ENCODE assay signal across 8 mouse cellular contexts in genomic region chr11:53308884-53309310, GRCm38 (mm10). TPM values are rescaled to one million over a fixed set of nuclear protein-coding genes. Genes with fewer than 3 reads are reported as not detected.
DNase-seq lines count a peak whose midpoint lies in the region; ATAC-seq lines count a peak whose summit lies in the region.

No protein-coding gene starts in this region.

- peak; percentile 77 for ATAC-seq in kidney, embryonic 15.5 days (replicated peaks; ENCODE audit: low FRiP score)
- ATAC-seq in neural tube, embryonic 15.5 days (ENCODE audit: low FRiP score), result no peak
- no peak for ATAC-seq in inflammation-experienced regulatory T-cells, adult 6 months

- no peak overlapping the region for H3K9ac ChIP-seq in kidney, embryonic 15.5 days
- H3K9ac ChIP-seq in neural tube, embryonic 15.5 days (replicated peaks), result no peak overlapping the region

- H3K27me3 ChIP-seq in kidney, embryonic 15.5 days, result no peaks in the 10 kb centered on the region
- no peaks in the 10 kb centered on the region for H3K27me3 ChIP-seq in neural tube, embryonic 15.5 days (replicated peaks)

- peaks cover 23% of the 10 kb centered on the region for H3K4me1 ChIP-seq in kidney, embryonic 15.5 days
- no peaks in the 10 kb centered on the region for H3K4me1 ChIP-seq in neural tube, embryonic 15.5 days

- H3K9me3 ChIP-seq in kidney, embryonic 15.5 days (replicated peaks), result no peaks in the 10 kb centered on the region
- H3K9me3 ChIP-seq in neural tube, embryonic 15.5 days (replicated peaks), result no peaks in the 10 kb centered on the region

- no peaks in the 10 kb centered on the region for H3K36me3 ChIP-seq in kidney, embryonic 15.5 days
- no peaks in the 10 kb centered on the region for H3K36me3 ChIP-seq in neural tube, embryonic 15.5 days

- no peak overlapping the region for H3K4me3 ChIP-seq in kidney, embryonic 15.5 days (replicated peaks)
- no peak overlapping the region for H3K4me3 ChIP-seq in neural tube, embryonic 15.5 days (replicated peaks)

- H3K27ac ChIP-seq in kidney, embryonic 15.5 days, result peak overlapping the region; percentile 90
- H3K27ac ChIP-seq in neural tube, embryonic 15.5 days (replicated peaks), result no peak overlapping the region; the same call in 1 of the 2 replicates

- no peak overlapping the region for H3K4me2 ChIP-seq in kidney, embryonic 15.5 days
- H3K4me2 ChIP-seq in neural tube, embryonic 15.5 days, result no peak overlapping the region

- 48% methylated on average over 2 of the region's 2 CpGs for WGBS in kidney, embryonic 15.5 days
- 65% methylated on average over 2 of the region's 2 CpGs for WGBS in neural tube, embryonic 15.5 days

- DNase-seq in 3134 (ENCODE audit: extremely low read depth, insufficient read length, low spot score), result peak; percentile 42
- DNase-seq in adrenal gland, adult 8-10 months, result peak; percentile 74
- peak; percentile 99 for DNase-seq in heart, adult 11 months
- peak; percentile 26 for DNase-seq in ovary, postnatal 10 days (ENCODE audit: low spot score)
- no peak for DNase-seq in c-Kit-positive CD71-positive TER-119-positive erythroid progenitor cells, embryonic 14.5 days (ENCODE audit: low spot score)

RNA-seq across cellular contexts. Expression of gene Hspa4, which starts 8.6 kb away (rescaled TPM):
- 100 to 1,000 TPM; 164 to 203 (median 190) TPM for total RNA-seq in adrenal gland, adult 8-10 months (2022)
- 91.0 and 94.6 TPM in 2 replicates for polyA plus RNA-seq in kidney, embryonic 15.5 days (2015; fragmentation: Nextera tagmentation; extraction: Ambion mirVana)
- polyA plus RNA-seq in neural tube, embryonic 15.5 days (2015; fragmentation: Nextera tagmentation; extraction: Ambion mirVana), result 43.5 and 54.6 TPM in 2 replicates
- polyA plus RNA-seq in inflammation-experienced regulatory T-cells, adult 6 months (2017; shearing (Covaris generic)), result 10 to 100 TPM; 30.1 to 36.3 (median 35.3) TPM

RNA-seq across cellular contexts. Expression of gene Zcchc10, which starts 15.6 kb away (rescaled TPM):
- total RNA-seq in adrenal gland, adult 8-10 months (2022), result 10 to 100 TPM; 10.7 to 14.9 (median 12.4) TPM
- polyA plus RNA-seq in kidney, embryonic 15.5 days (2015; fragmentation: Nextera tagmentation; extraction: Ambion mirVana), result 22.8 and 24.3 TPM in 2 replicates
- 15.3 and 15.7 TPM in 2 replicates for polyA plus RNA-seq in neural tube, embryonic 15.5 days (2015; fragmentation: Nextera tagmentation; extraction: Ambion mirVana)
- 10 to 100 TPM; 29.3 to 29.9 (median 29.4) TPM for polyA plus RNA-seq in inflammation-experienced regulatory T-cells, adult 6 months (2017; shearing (Covaris generic))

RNA-seq across cellular contexts. Expression of gene Aff4, which starts 41.7 kb away (rescaled TPM):
- 100 to 1,000 TPM; 141 to 221 (median 184) TPM for total RNA-seq in adrenal gland, adult 8-10 months (2022)
- polyA plus RNA-seq in kidney, embryonic 15.5 days (2015; fragmentation: Nextera tagmentation; extraction: Ambion mirVana), result 32.1 and 38.0 TPM in 2 replicates
- polyA plus RNA-seq in neural tube, embryonic 15.5 days (2015; fragmentation: Nextera tagmentation; extraction: Ambion mirVana), result 35.5 and 40.1 TPM in 2 replicates
- 10 to 100 TPM; 11.3 to 18.2 (median 14.1) TPM for polyA plus RNA-seq in inflammation-experienced regulatory T-cells, adult 6 months (2017; shearing (Covaris generic))
